Mouse (Mus musculus): ENCODE results near the gene Pth2. TPM values are rescaled to one million over a fixed set of nuclear protein-coding genes. Genes with fewer than 3 reads are reported as not detected.

Gene Pth2
- polyA plus RNA-seq, 1 experiment: not detected

GRCm38 (mm10) chr7:45176356-45176755 lies 4.4 kb upstream of the Pth2 start:
- H3K4me3 ChIP-seq (replicated peaks; ENCODE audit: insufficient read depth, low read depth, low read length): no peak overlapping the region
- WGBS: 3% methylated on average over 29 of the region's 31 CpGs
- H3K27ac ChIP-seq (ENCODE audit: insufficient read depth, low read length): no peak overlapping the region
- H3K27me3 ChIP-seq (ENCODE audit: control insufficient read depth, insufficient read depth, low read length): no peaks in the 10 kb centered on the region; the same call in 1 of the 2 replicates
- peak in 1 of 2 experiments; percentile 46 for DNase-seq
- TF ChIP-seq CTCF (IDR thresholded peaks at IDR 0.05; ENCODE audit: borderline replicate concordance, insufficient read depth, low read depth, low read length): no peak
- no peak; the same call in 1 of the 2 replicates for TF ChIP-seq POLR2A (IDR thresholded peaks at IDR 0.05; ENCODE audit: borderline replicate concordance, insufficient read depth, low read length)
- H3K4me1 ChIP-seq (ENCODE audit: control insufficient read depth, insufficient read depth, low read length): peaks cover 12% of the 10 kb centered on the region

GRCm38 (mm10) chr7:45178550-45178949 lies 2.2 kb upstream of the Pth2 start:
- no peak overlapping the region for H3K4me3 ChIP-seq (replicated peaks; ENCODE audit: insufficient read depth, low read depth, low read length)
- 32% methylated on average over 7 of the region's 7 CpGs for WGBS
- no peak for TF ChIP-seq POLR2A (IDR thresholded peaks at IDR 0.05; ENCODE audit: borderline replicate concordance, insufficient read depth, low read length)
- TF ChIP-seq CTCF (IDR thresholded peaks at IDR 0.05; ENCODE audit: borderline replicate concordance, insufficient read depth, low read depth, low read length): no peak
- no peaks in the 10 kb centered on the region; the same call in 1 of the 2 replicates for H3K27me3 ChIP-seq (ENCODE audit: control insufficient read depth, insufficient read depth, low read length)
- H3K4me1 ChIP-seq (ENCODE audit: control insufficient read depth, insufficient read depth, low read length): peaks cover 14% of the 10 kb centered on the region
- no peak for DNase-seq
- H3K27ac ChIP-seq (ENCODE audit: insufficient read depth, low read length): no peak overlapping the region

GRCm38 (mm10) chr7:45179469-45179868 lies 1.3 kb upstream of the Pth2 start, which contains the start of gene Gfy:
Gene Gfy (minus strand): TSS chr7:45179569.
- Histone ChIP-seq H3K27me3 (ENCODE audit: control insufficient read depth, insufficient read depth, low read length) (no peaks in the 10 kb centered on the region; the same call in 1 of the 2 replicates), H3K4me1 (ENCODE audit: control insufficient read depth, insufficient read depth, low read length) (peaks cover 14% of the 10 kb centered on the region), H3K4me3 (replicated peaks; ENCODE audit: insufficient read depth, low read depth, low read length) (no peak within 1 kb of the TSS), H3K27ac (ENCODE audit: insufficient read depth, low read length) (no peak within 1 kb of the TSS)
- TF ChIP-seq CTCF (IDR thresholded peaks at IDR 0.05; ENCODE audit: borderline replicate concordance, insufficient read depth, low read depth, low read length): no peak
- TF ChIP-seq POLR2A (IDR thresholded peaks at IDR 0.05; ENCODE audit: borderline replicate concordance, insufficient read depth, low read length): no peak
- WGBS: 41% methylated on average over 7 of the region's 7 CpGs
- no peak for DNase-seq

- no peak for DNase-seq
- 3% methylated on average over 35 of the region's 35 CpGs for WGBS
- H3K4me1 ChIP-seq (ENCODE audit: control insufficient read depth, insufficient read depth, low read length): peaks cover 6% of the 10 kb centered on the region; the same call in 1 of the 2 replicates
- no peak overlapping the region for H3K4me3 ChIP-seq (replicated peaks; ENCODE audit: insufficient read depth, low read depth, low read length)
- H3K27me3 ChIP-seq (ENCODE audit: control insufficient read depth, insufficient read depth, low read length): no peaks in the 10 kb centered on the region
- TF ChIP-seq CTCF (IDR thresholded peaks at IDR 0.05; ENCODE audit: borderline replicate concordance, insufficient read depth, low read depth, low read length) (no peak), POLR2A (IDR thresholded peaks at IDR 0.05; ENCODE audit: borderline replicate concordance, insufficient read depth, low read length) (no peak)
- H3K27ac ChIP-seq (ENCODE audit: insufficient read depth, low read length): no peak overlapping the region
Measured at GRCm38 (mm10) chr7:45181540-45181939, 745 bp downstream of the Pth2 start.

GRCm38 (mm10) chr7:45182199-45182601 lies 1.4 kb downstream of the Pth2 start:
- DNase-seq: peak; percentile 88 to 93
- Histone ChIP-seq H3K27ac (ENCODE audit: insufficient read depth, low read length) (peak overlapping the region; percentile 21; the same call in 1 of the 2 replicates), H3K4me1 (ENCODE audit: control insufficient read depth, insufficient read depth, low read length) (0 out of 2 replicates have a peak, but pooled peaks cover 6% of the 10 kb centered on the region), H3K27me3 (ENCODE audit: control insufficient read depth, insufficient read depth, low read length) (no peaks in the 10 kb centered on the region), H3K4me3 (replicated peaks; ENCODE audit: insufficient read depth, low read depth, low read length) (peak overlapping the region; percentile 50)
- under 1% methylated on average over 34 of the region's 34 CpGs for WGBS
- TF ChIP-seq POLR2A (IDR thresholded peaks at IDR 0.05; ENCODE audit: borderline replicate concordance, insufficient read depth, low read length) (peak; percentile 73; the same call in 1 of the 2 replicates), CTCF (IDR thresholded peaks at IDR 0.05; ENCODE audit: borderline replicate concordance, insufficient read depth, low read depth, low read length) (no peak)

- Histone ChIP-seq H3K4me3 (replicated peaks; ENCODE audit: insufficient read depth, low read depth, low read length) (peak overlapping the region; percentile 50), H3K4me1 (ENCODE audit: control insufficient read depth, insufficient read depth, low read length) (0 out of 2 replicates have a peak, but pooled peaks cover 6% of the 10 kb centered on the region), H3K27ac (ENCODE audit: insufficient read depth, low read length) (peak overlapping the region; percentile 21; the same call in 1 of the 2 replicates), H3K27me3 (ENCODE audit: control insufficient read depth, insufficient read depth, low read length) (no peaks in the 10 kb centered on the region)
- DNase-seq: peak in 1 of 2 experiments; percentile 44
- no peak for TF ChIP-seq POLR2A (IDR thresholded peaks at IDR 0.05; ENCODE audit: borderline replicate concordance, insufficient read depth, low read length)
- TF ChIP-seq CTCF (IDR thresholded peaks at IDR 0.05; ENCODE audit: borderline replicate concordance, insufficient read depth, low read depth, low read length): no peak
- 8% methylated on average over 11 of the region's 11 CpGs for WGBS
Measured at GRCm38 (mm10) chr7:45182606-45183005, 1.8 kb downstream of the Pth2 start.

- Histone ChIP-seq H3K27me3 (ENCODE audit: control insufficient read depth, insufficient read depth, low read length) (no peaks in the 10 kb centered on the region), H3K4me1 (ENCODE audit: control insufficient read depth, insufficient read depth, low read length) (peaks cover 12% of the 10 kb centered on the region), H3K4me3 (replicated peaks; ENCODE audit: insufficient read depth, low read depth, low read length) (no peak overlapping the region), H3K27ac (ENCODE audit: insufficient read depth, low read length) (no peak overlapping the region)
- 78% methylated on average over 7 of the region's 7 CpGs for WGBS
- TF ChIP-seq POLR2A (IDR thresholded peaks at IDR 0.05; ENCODE audit: borderline replicate concordance, insufficient read depth, low read length) (no peak), CTCF (IDR thresholded peaks at IDR 0.05; ENCODE audit: borderline replicate concordance, insufficient read depth, low read depth, low read length) (no peak)
- DNase-seq: no peak
Measured at GRCm38 (mm10) chr7:45183672-45184071, 2.9 kb downstream of the Pth2 start.

- no peak overlapping the region for H3K27ac ChIP-seq (ENCODE audit: insufficient read depth, low read length)
- DNase-seq: peak in 1 of 2 experiments; percentile 11
- WGBS: 81% methylated on average over 7 of the region's 7 CpGs
- H3K4me1 ChIP-seq (ENCODE audit: control insufficient read depth, insufficient read depth, low read length): peaks cover 31% of the 10 kb centered on the region
- no peak for TF ChIP-seq POLR2A (IDR thresholded peaks at IDR 0.05; ENCODE audit: borderline replicate concordance, insufficient read depth, low read length)
- TF ChIP-seq CTCF (IDR thresholded peaks at IDR 0.05; ENCODE audit: borderline replicate concordance, insufficient read depth, low read depth, low read length): no peak
- no peaks in the 10 kb centered on the region for H3K27me3 ChIP-seq (ENCODE audit: control insufficient read depth, insufficient read depth, low read length)
- H3K4me3 ChIP-seq (replicated peaks; ENCODE audit: insufficient read depth, low read depth, low read length): no peak overlapping the region
Measured at GRCm38 (mm10) chr7:45185921-45186320, 5.1 kb downstream of the Pth2 start.
